Mouse (Mus musculus): ENCODE data around the gene Slc13a5.

DNA sequence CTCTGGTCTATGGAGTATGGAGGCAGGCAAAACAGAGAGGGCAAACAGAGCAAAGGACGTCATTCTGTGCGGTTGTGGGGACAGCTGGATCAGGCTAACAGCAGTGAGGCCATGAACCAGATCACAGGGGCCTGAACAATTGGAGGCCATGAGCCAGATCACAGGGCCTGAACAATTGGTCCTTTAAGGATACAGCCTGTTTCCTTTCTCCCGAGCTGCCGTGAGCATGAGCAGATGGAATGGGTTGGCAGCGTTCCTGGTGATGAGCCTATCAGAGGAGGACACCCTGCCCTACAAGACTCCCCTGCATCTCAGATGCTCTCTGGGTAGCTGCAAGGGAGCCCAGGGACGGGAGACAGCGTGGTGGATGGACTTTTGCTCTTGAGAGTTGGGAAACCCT, 35.2 kb upstream of the Slc13a5 start:
- TF ChIP-seq GATA1 (IDR thresholded peaks at IDR 0.05; ENCODE audit: borderline replicate concordance, low read length) (no peak), FLI1 (IDR thresholded peaks at IDR 0.05; ENCODE audit: low read length) (no peak)

Measured in megakaryocyte, embryonic 14.5 days (primary cell).